Mouse (Mus musculus) testis, adult 2 months (tissue): Measurements from ENCODE around the gene Atp6v1g2. TPM values are rescaled to one million over a fixed set of nuclear protein-coding genes. Genes with fewer than 3 reads are reported as not detected.
A peak's percentile ranks its signal among the peaks of the same experiment; 100 is the strongest.

Experiments
- H3K27ac ChIP-seq: fragments of 200-500 bp; 2 replicates; pipeline ENCODE4 v1.5.1; 2012; ENCODE audit warnings: low read depth, low read length; ENCODE audit not compliant: control insufficient read depth, insufficient read depth
- H3K27me3 ChIP-seq: fragments of 200-500 bp; 2 replicates; pipeline ENCODE4 v1.6.1; 2012; ENCODE audit warnings: mild to moderate bottlenecking, low read length, moderate library complexity; ENCODE audit not compliant: control insufficient read depth, insufficient read depth
- H3K36me3 ChIP-seq: fragments of 200-500 bp; 2 replicates; pipeline ENCODE4 v1.6.1; 2012; ENCODE audit warnings: mild to moderate bottlenecking, low read length; ENCODE audit not compliant: control insufficient read depth, insufficient read depth
- H3K4me1 ChIP-seq: fragments of 200-500 bp; 2 replicates; pipeline ENCODE4 v1.6.1; 2012; ENCODE audit warnings: low read length; ENCODE audit not compliant: control insufficient read depth, insufficient read depth
- H3K4me3 ChIP-seq: fragments of 200-500 bp; 2 replicates; pipeline ENCODE4 v1.5.1; 2012; ENCODE audit warnings: low read depth, mild to moderate bottlenecking, low read length, moderate library complexity, mixed read lengths; ENCODE audit not compliant: control insufficient read depth
- CTCF ChIP-seq: fragments of 200-500 bp; IDR thresholded peaks from 2 replicates; pipeline ENCODE4 v1.5.1; 2012; ENCODE audit warnings: low read depth, mild to moderate bottlenecking, inconsistent platforms, low read length, moderate library complexity; ENCODE audit not compliant: control insufficient read depth, insufficient read depth, insufficient replicate concordance
- POLR2A ChIP-seq: fragments of 200-500 bp; IDR thresholded peaks from 2 replicates; pipeline ENCODE4 v1.6.1; 2012; ENCODE audit warnings: low read depth, mild to moderate bottlenecking, inconsistent platforms, low read length, moderate library complexity; ENCODE audit not compliant: control insufficient read depth
- polyA plus RNA-seq: library from polyadenylated mRNA; depleted of rRNA; stranded (reverse); fragments of >200 nt; gene quantifications from 2 replicates; pipeline ENCODE4 v1.2.3, GENCODE M21; 2012

Atp6v1g2 gene
- polyA plus RNA-seq, 1 experiment: 11.7 TPM

DNA sequence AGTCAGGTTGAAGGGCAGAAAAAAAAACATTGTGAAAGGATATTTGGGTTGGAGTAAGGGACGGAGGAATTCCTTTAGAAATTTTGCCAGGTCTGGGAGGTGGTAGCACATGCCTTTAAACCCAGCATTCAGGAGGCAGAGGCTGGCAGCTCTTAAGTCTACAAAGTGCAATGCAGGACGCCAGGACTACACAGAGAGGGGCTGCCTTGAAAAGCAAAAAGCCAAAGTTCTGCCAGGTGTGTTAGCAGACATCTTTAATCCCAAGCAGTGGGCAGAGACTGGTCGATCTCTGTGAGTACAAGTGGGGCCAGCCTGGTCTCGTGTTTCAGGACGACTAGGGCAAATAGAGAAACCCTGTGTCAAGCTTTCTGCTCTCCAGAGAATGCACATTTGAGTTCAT, 18.5 kb downstream of the Atp6v1g2 start:
- TF ChIP-seq POLR2A: no peak
- TF ChIP-seq CTCF: no peak
- Histone ChIP-seq H3K27ac (no peak overlapping the region), H3K36me3 (peaks cover 4% of the 10 kb centered on the region), H3K27me3 (no peaks in the 10 kb centered on the region), H3K4me1 (no peaks in the 10 kb centered on the region), H3K4me3 (no peak overlapping the region)

DNA sequence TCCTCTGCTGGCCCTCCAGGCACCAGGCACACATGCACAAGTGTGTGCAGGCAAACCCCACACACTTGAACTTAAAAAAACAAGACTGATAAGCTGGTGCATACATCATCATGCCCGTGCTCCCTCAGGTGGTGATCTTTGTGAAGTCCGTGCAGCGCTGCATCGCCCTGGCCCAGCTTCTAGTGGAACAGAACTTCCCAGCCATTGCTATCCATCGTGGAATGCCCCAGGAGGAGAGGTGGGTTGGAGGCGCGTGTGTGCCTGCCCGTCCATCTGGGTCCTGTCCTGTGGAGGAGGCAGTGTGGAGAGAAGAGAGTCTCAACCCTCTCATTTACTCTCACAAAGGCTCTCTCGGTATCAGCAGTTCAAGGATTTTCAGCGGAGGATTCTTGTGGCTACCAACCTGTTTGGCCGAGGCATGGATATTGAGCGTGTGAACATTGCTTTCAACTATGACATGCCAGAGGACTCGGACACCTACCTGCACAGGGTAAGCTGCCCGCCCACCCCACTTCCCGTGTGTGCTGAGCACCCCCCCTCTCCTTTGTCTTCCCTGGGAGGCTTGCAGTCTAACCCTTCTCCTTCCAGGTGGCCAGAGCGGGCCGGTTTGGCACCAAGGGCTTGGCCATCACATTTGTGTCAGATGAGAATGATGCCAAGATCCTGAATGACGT, 19.3 kb downstream of the Atp6v1g2 start:
- peaks cover 4% of the 10 kb centered on the region for H3K36me3 ChIP-seq
- no peak overlapping the region for H3K27ac ChIP-seq
- no peaks in the 10 kb centered on the region for H3K27me3 ChIP-seq
- H3K4me3 ChIP-seq: no peak overlapping the region
- TF ChIP-seq POLR2A (no peak), CTCF (no peak)
- no peaks in the 10 kb centered on the region; the same call in 1 of the 2 replicates for H3K4me1 ChIP-seq

DNA sequence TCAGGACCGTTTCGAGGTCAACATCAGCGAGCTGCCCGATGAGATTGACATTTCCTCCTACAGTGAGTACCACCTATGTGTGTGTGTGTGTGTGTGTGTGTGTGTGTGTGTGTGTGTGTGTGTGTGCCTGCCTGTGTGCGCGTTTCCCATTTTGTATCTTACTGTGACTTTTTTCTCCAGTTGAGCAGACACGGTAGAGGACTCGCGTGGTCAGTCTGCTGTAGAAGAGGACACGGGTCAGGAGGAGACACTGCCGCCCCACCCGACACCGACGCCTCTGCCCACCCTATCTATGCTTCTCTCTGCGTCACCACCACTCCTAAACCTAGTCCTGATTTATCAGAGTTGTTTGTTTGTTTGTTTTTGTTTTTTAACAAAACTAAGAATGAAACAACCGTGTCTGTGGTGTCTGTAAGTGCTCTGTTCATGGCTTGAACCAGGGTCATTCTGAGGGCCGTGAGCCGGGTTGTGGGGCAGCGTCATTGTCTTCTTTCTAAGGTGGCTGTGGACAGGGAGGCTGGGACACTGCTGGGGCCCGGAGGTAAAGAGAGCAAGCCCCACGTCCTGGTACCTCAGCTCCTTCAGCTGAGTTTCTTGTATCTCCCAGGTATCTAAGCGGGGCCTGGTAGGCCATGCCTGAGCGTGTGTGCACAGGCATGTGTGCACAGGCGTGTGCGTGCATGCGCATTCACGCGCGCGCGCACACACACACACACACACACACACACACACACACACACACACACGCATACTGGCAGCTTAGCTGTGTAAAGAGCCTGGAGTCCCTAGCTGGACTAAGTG, 20.0 kb downstream of the Atp6v1g2 start:
- TF ChIP-seq POLR2A (no peak), CTCF (no peak)
- H3K4me3 ChIP-seq: no peak overlapping the region
- H3K27ac ChIP-seq: no peak overlapping the region
- no peaks in the 10 kb centered on the region for H3K27me3 ChIP-seq
- no peaks in the 10 kb centered on the region; the same call in none of the 2 replicates for H3K4me1 ChIP-seq
- H3K36me3 ChIP-seq: peaks cover 4% of the 10 kb centered on the region

DNA sequence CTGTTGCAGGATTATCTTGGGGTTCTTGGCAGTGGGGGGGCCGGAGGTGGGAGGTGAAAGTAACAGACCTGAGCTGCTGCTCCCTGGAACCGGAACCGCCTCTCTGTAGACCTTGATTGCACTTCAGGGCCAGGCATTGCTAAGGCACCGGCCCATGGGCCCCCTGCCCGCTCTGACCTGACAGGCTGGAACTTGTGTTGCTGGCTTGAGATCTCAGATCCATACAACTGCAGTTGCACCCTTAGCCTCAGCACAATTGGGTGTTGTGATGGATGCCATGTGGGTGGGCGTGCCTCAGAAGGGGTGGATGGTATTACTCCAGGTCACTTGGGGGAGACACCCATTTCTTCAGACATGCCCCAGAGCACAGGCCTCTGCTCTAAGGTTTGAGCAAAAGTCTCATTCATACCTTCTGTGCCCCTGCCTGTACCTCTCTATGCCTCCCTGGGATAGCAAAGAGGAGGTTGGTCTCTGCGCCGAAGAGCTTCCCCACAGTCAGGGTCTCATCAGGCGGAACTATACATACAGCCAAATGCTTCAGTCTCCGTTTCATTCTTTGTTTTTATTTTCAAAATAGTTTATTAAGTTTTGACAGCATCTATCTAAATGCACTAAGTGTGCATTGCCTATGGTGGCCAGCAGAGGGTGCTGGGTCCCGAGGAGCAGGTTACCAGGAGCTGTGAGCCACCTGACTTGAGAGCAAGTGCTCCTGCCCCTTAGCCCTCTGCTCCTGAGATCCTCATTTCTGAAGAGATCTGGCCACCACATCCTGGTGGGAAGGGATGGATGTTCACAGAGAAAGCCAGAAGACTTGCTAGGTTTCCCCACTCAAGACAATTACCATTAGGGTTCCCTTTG, 21.0 kb downstream of the Atp6v1g2 start:
- peak; percentile 77; the same call in 1 of the 2 replicates for TF ChIP-seq CTCF
- no peak for TF ChIP-seq POLR2A
- H3K27ac ChIP-seq: no peak overlapping the region
- no peaks in the 10 kb centered on the region for H3K27me3 ChIP-seq
- peaks cover 4% of the 10 kb centered on the region for H3K36me3 ChIP-seq
- no peaks in the 10 kb centered on the region; the same call in none of the 2 replicates for H3K4me1 ChIP-seq
- H3K4me3 ChIP-seq: no peak overlapping the region

DNA sequence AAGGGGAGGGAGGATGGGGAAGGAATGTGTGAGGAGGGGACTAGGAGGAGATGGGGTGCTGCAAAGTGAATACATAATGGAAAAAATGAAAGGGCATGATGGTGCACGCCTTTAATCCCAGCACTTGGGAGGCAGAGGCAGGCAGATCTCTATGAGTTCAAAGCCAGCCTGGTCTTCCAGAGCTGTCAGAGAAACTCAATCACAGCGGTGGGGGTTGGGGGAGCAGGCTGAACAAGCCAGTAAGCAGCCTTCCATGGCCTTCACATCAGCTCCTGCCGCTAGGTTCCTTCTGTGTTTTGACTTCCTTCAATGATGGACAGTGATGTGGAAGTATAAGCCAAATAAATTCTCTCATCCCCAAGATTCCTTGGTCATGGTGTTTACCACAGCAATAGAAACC, 21.8 kb downstream of the Atp6v1g2 start:
- Histone ChIP-seq H3K4me1 (no peaks in the 10 kb centered on the region; the same call in none of the 2 replicates), H3K27ac (no peak overlapping the region), H3K4me3 (no peak overlapping the region), H3K27me3 (no peaks in the 10 kb centered on the region), H3K36me3 (peaks cover 3% of the 10 kb centered on the region)
- no peak for TF ChIP-seq POLR2A
- no peak for TF ChIP-seq CTCF

DNA sequence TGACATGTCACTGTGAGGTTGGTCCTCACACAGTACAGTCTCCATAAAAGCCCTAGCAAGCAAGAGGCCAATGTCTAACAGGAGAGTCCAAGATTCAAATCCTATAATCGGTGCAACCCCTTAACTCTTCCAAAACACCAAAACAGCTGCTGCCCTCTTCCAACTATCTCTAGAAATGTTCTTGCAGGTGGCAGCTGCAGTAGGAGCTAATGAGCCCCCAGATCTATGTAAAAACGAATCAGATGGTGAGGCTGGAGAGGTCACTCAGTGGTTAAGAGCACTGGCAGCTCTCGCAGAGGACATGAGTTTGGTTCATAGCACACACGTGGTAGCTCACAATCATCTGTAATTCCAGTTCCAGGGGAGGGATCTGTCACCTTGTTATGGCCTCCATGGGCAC, 22.2 kb downstream of the Atp6v1g2 start:
- no peak overlapping the region for H3K4me3 ChIP-seq
- no peaks in the 10 kb centered on the region; the same call in none of the 2 replicates for H3K4me1 ChIP-seq
- no peak for TF ChIP-seq POLR2A
- no peak for TF ChIP-seq CTCF
- H3K36me3 ChIP-seq: peaks cover 3% of the 10 kb centered on the region; the same call in 1 of the 2 replicates
- no peak overlapping the region for H3K27ac ChIP-seq
- H3K27me3 ChIP-seq: no peaks in the 10 kb centered on the region
